Mouse (Mus musculus) embryonic facial prominence, embryonic 10.5 days (tissue): ENCODE data around the gene Clptm1. TPM values are rescaled to one million over a fixed set of nuclear protein-coding genes. Genes with fewer than 3 reads are reported as not detected.

Experiments used
- DNase-seq: peaks from one replicate; pipeline ENCODE4 v3.0.0-alpha.2; 2017; ENCODE audit warnings: low spot score
- H3K27ac ChIP-seq: fragments of 300-500 bp; sonication (generic); replicated peaks from 2 replicates; pipeline ENCODE4 v1.5.1; 2016; ENCODE audit warnings: mild to moderate bottlenecking
- H3K27me3 ChIP-seq: fragments of 300-500 bp; sonication (generic); replicated peaks from 2 replicates; pipeline ENCODE4 v1.6.1; 2016; ENCODE audit warnings: low read depth, mild to moderate bottlenecking; ENCODE audit not compliant: poor library complexity, severe bottlenecking
- H3K36me3 ChIP-seq: fragments of 300-500 bp; sonication (generic); replicated peaks from 2 replicates; pipeline ENCODE4 v1.6.1; 2016; ENCODE audit warnings: mild to moderate bottlenecking, moderate library complexity
- H3K4me1 ChIP-seq: fragments of 300-500 bp; sonication (generic); 2 replicates; pipeline ENCODE4 v1.6.1; 2016
- H3K4me3 ChIP-seq: fragments of 300-500 bp; sonication (generic); 2 replicates; pipeline ENCODE4 v1.5.1; 2016; ENCODE audit warnings: mild to moderate bottlenecking, moderate library complexity
- H3K9me3 ChIP-seq: fragments of 300-500 bp; sonication (generic); 2 replicates; pipeline ENCODE4 v1.6.1; 2016; ENCODE audit warnings: mild to moderate bottlenecking
- WGBS: fragments of 180-500 bp; shearing (Covaris S2); methylation state at CpG from one replicate; pipeline ENCODE4 v1.1.7; 2016; 5-methylcytosine and 5-hydroxymethylcytosine counted together
- polyA plus RNA-seq: library from polyadenylated mRNA; unstranded; fragments of >200 nt; fragmentation: Nextera tagmentation; extraction: Ambion mirVana; gene quantifications from 2 replicates; pipeline ENCODE4 v1.2.1, GENCODE M21; 2016

The Clptm1 gene
- polyA plus RNA-seq, 1 experiment from 2014 or later: 82.7 TPM

- DNase-seq: no peak
- no peaks in the 10 kb centered on the region for H3K27me3 ChIP-seq
- H3K4me3 ChIP-seq: no peak overlapping the region
- no peaks in the 10 kb centered on the region for H3K36me3 ChIP-seq
- peaks cover 9% of the 10 kb centered on the region for H3K4me1 ChIP-seq
- H3K9me3 ChIP-seq: no peaks in the 10 kb centered on the region
- H3K27ac ChIP-seq: no peak overlapping the region
- 67% methylated on average over 14 of the region's 14 CpGs for WGBS
Observed at GRCm38 (mm10) chr7:19673083-19673699, 8.4 kb upstream of the Clptm1 start.

GRCm38 (mm10) chr7:19671511-19671910 lies 6.7 kb upstream of the Clptm1 start:
- no peaks in the 10 kb centered on the region for H3K36me3 ChIP-seq
- H3K27me3 ChIP-seq: no peaks in the 10 kb centered on the region
- 70% methylated on average over 10 of the region's 10 CpGs for WGBS
- H3K9me3 ChIP-seq: no peaks in the 10 kb centered on the region
- H3K4me1 ChIP-seq: peaks cover 9% of the 10 kb centered on the region
- no peak for DNase-seq
- H3K27ac ChIP-seq: no peak overlapping the region
- H3K4me3 ChIP-seq: no peak overlapping the region

GRCm38 (mm10) chr7:19668947-19669721 lies 4.3 kb upstream of the Clptm1 start:
- 10% methylated on average over 10 of the region's 10 CpGs for WGBS
- peak; percentile 90 for DNase-seq
- H3K36me3 ChIP-seq: no peaks in the 10 kb centered on the region
- peak overlapping the region; percentile 40 for H3K4me3 ChIP-seq
- peaks cover 18% of the 10 kb centered on the region for H3K4me1 ChIP-seq
- H3K9me3 ChIP-seq: no peaks in the 10 kb centered on the region
- peak overlapping the region; percentile 76 for H3K27ac ChIP-seq
- no peaks in the 10 kb centered on the region for H3K27me3 ChIP-seq

GRCm38 (mm10) chr7:19667434-19667833 lies 2.6 kb upstream of the Clptm1 start:
- H3K27me3 ChIP-seq: no peaks in the 10 kb centered on the region
- WGBS: 80% methylated on average over 2 of the region's 2 CpGs
- no peak overlapping the region for H3K27ac ChIP-seq
- peaks cover 27% of the 10 kb centered on the region for H3K4me1 ChIP-seq
- H3K9me3 ChIP-seq: no peaks in the 10 kb centered on the region
- DNase-seq: no peak
- peaks cover 6% of the 10 kb centered on the region for H3K36me3 ChIP-seq
- H3K4me3 ChIP-seq: no peak overlapping the region

GRCm38 (mm10) chr7:19666750-19667149 lies 1.9 kb upstream of the Clptm1 start:
- 70% methylated on average over 3 of the region's 3 CpGs for WGBS
- no peak for DNase-seq
- no peak overlapping the region for H3K27ac ChIP-seq
- H3K27me3 ChIP-seq: no peaks in the 10 kb centered on the region
- H3K4me1 ChIP-seq: peaks cover 27% of the 10 kb centered on the region
- no peaks in the 10 kb centered on the region for H3K9me3 ChIP-seq
- H3K36me3 ChIP-seq: peaks cover 13% of the 10 kb centered on the region
- no peak overlapping the region for H3K4me3 ChIP-seq

- Histone ChIP-seq H3K4me1 (peaks cover 24% of the 10 kb centered on the region), H3K27ac (peak overlapping the region; percentile 92), H3K36me3 (peaks cover 36% of the 10 kb centered on the region), H3K4me3 (peak overlapping the region; percentile 93), H3K9me3 (no peaks in the 10 kb centered on the region), H3K27me3 (no peaks in the 10 kb centered on the region)
- no peak for DNase-seq
- under 1% methylated on average over 37 of the region's 37 CpGs for WGBS
Observed at GRCm38 (mm10) chr7:19664455-19664954, 328 bp downstream of the Clptm1 start.

- no peak for DNase-seq
- Histone ChIP-seq H3K27ac (peak overlapping the region; percentile 92), H3K36me3 (peaks cover 41% of the 10 kb centered on the region), H3K4me1 (peaks cover 18% of the 10 kb centered on the region), H3K9me3 (no peaks in the 10 kb centered on the region), H3K27me3 (no peaks in the 10 kb centered on the region), H3K4me3 (peak overlapping the region; percentile 93)
- WGBS: 17% methylated on average over 8 of the region's 8 CpGs
Observed at GRCm38 (mm10) chr7:19663940-19664339, 893 bp downstream of the Clptm1 start.

- no peak for DNase-seq
- WGBS: 98% methylated on average over 2 of the region's 2 CpGs
- H3K4me3 ChIP-seq: no peak overlapping the region
- H3K9me3 ChIP-seq: no peaks in the 10 kb centered on the region
- H3K27me3 ChIP-seq: no peaks in the 10 kb centered on the region
- H3K27ac ChIP-seq: no peak overlapping the region
- no peaks in the 10 kb centered on the region for H3K4me1 ChIP-seq
- H3K36me3 ChIP-seq: peaks cover 99% of the 10 kb centered on the region
Observed at GRCm38 (mm10) chr7:19652614-19653013, 12.2 kb downstream of the Clptm1 start.

- DNase-seq: no peak
- H3K27ac ChIP-seq: no peak overlapping the region
- no peaks in the 10 kb centered on the region for H3K4me1 ChIP-seq
- no peaks in the 10 kb centered on the region for H3K9me3 ChIP-seq
- WGBS: 92% methylated on average over 6 of the region's 6 CpGs
- H3K36me3 ChIP-seq: peaks cover 99% of the 10 kb centered on the region
- H3K4me3 ChIP-seq: no peak overlapping the region
- no peaks in the 10 kb centered on the region for H3K27me3 ChIP-seq
Observed at GRCm38 (mm10) chr7:19651063-19651786, 13.6 kb downstream of the Clptm1 start.

GRCm38 (mm10) chr7:19641223-19641622 lies 23.6 kb downstream of the Clptm1 start:
- 93% methylated on average over 4 of the region's 4 CpGs for WGBS
- no peaks in the 10 kb centered on the region for H3K27me3 ChIP-seq
- no peak overlapping the region for H3K27ac ChIP-seq
- no peaks in the 10 kb centered on the region for H3K4me1 ChIP-seq
- no peak overlapping the region for H3K4me3 ChIP-seq
- H3K36me3 ChIP-seq: peaks cover 100% of the 10 kb centered on the region
- no peak for DNase-seq
- H3K9me3 ChIP-seq: no peaks in the 10 kb centered on the region

- no peaks in the 10 kb centered on the region for H3K4me1 ChIP-seq
- no peak overlapping the region for H3K4me3 ChIP-seq
- no peak overlapping the region for H3K27ac ChIP-seq
- H3K27me3 ChIP-seq: no peaks in the 10 kb centered on the region
- H3K36me3 ChIP-seq: peaks cover 86% of the 10 kb centered on the region
- no peak for DNase-seq
- no peaks in the 10 kb centered on the region for H3K9me3 ChIP-seq
- 89% methylated on average over 11 of the region's 11 CpGs for WGBS
Observed at GRCm38 (mm10) chr7:19635074-19635827, 29.6 kb downstream of the Clptm1 start.

- Histone ChIP-seq H3K27me3 (no peaks in the 10 kb centered on the region), H3K9me3 (no peaks in the 10 kb centered on the region), H3K27ac (no peak overlapping the region), H3K4me3 (no peak overlapping the region), H3K4me1 (peaks cover 3% of the 10 kb centered on the region; the same call in 1 of the 2 replicates), H3K36me3 (peaks cover 79% of the 10 kb centered on the region)
- WGBS: 95% methylated on average over 2 of the region's 2 CpGs
- no peak for DNase-seq
Observed at GRCm38 (mm10) chr7:19634591-19634990, 30.2 kb downstream of the Clptm1 start.
